Mouse (Mus musculus) intestine, embryonic 16.5 days (tissue): ENCODE measurements at regions not wholly inside any gene's neighbourhood (a gene's known extent, or its start where the extent isn't known, plus 50 kb on each side); places are given as distances from the start of the nearest gene placed in this dataset.
A peak's percentile ranks its signal among the peaks of the same experiment; 100 is the strongest.

Experiments
- ATAC-seq: fragments of 200-750 bp; cut with Nextera tagmentation; 2 replicates; pipeline ENCODE4 v1.8.0; 2017; ENCODE audit warnings: moderate TSS enrichment, moderate library complexity
- H3K27ac ChIP-seq: fragments of 300-500 bp; sonication (generic); 2 replicates; pipeline ENCODE4 v1.5.1; 2014; ENCODE audit warnings: mild to moderate bottlenecking, low read length
- H3K27me3 ChIP-seq: fragments of 300-500 bp; sonication (generic); replicated peaks from 2 replicates; pipeline ENCODE4 v1.6.1; 2014; ENCODE audit warnings: low read length, control low read depth, mixed read lengths; ENCODE audit not compliant: control insufficient read depth, insufficient read depth
- H3K36me3 ChIP-seq: fragments of 300-500 bp; sonication (generic); 2 replicates; pipeline ENCODE4 v1.6.1; 2014; ENCODE audit warnings: low read length, control low read depth; ENCODE audit not compliant: control insufficient read depth, insufficient read depth
- H3K4me1 ChIP-seq: fragments of 300-500 bp; sonication (generic); 2 replicates; pipeline ENCODE4 v1.6.1; 2014; ENCODE audit warnings: low read length, control low read depth, mixed read lengths; ENCODE audit not compliant: control insufficient read depth, insufficient read depth
- H3K4me2 ChIP-seq: fragments of 300-500 bp; sonication (generic); 2 replicates; pipeline ENCODE4 v1.6.1; 2014; ENCODE audit warnings: low read depth, low read length, control low read depth
- H3K4me3 ChIP-seq: fragments of 300-500 bp; sonication (generic); 2 replicates; pipeline ENCODE4 v1.5.1; 2014; ENCODE audit warnings: mild to moderate bottlenecking, low read length
- H3K9ac ChIP-seq: fragments of 300-500 bp; sonication (generic); 2 replicates; pipeline ENCODE4 v1.6.1; 2014; ENCODE audit warnings: low read depth, low read length
- H3K9me3 ChIP-seq: fragments of 300-500 bp; sonication (generic); 2 replicates; pipeline ENCODE4 v1.6.1; 2016; ENCODE audit warnings: low read length, control low read depth; ENCODE audit not compliant: control insufficient read depth
- WGBS: fragments of 180-500 bp; shearing (Covaris S2); extraction: QIAGEN DNeasy Blood & Tissue Kit; methylation state at CpG from one replicate; pipeline ENCODE4 v1.1.7; 2014; 5-methylcytosine and 5-hydroxymethylcytosine counted together

GRCm38 (mm10) chr16:91970461-91970860, 87.6 kb upstream of the Mrps6 start:
- no peaks in the 10 kb centered on the region for H3K27me3 ChIP-seq
- no peak for ATAC-seq
- H3K9ac ChIP-seq: no peak overlapping the region
- H3K27ac ChIP-seq: no peak overlapping the region
- WGBS: 84% methylated on average over 4 of the region's 4 CpGs
- no peaks in the 10 kb centered on the region for H3K36me3 ChIP-seq
- H3K9me3 ChIP-seq: no peaks in the 10 kb centered on the region
- H3K4me2 ChIP-seq: no peak overlapping the region
- H3K4me3 ChIP-seq: no peak overlapping the region
- H3K4me1 ChIP-seq: peaks cover 4% of the 10 kb centered on the region; the same call in 1 of the 2 replicates

GRCm38 (mm10) chr16:91973183-91973582, 84.9 kb upstream of the Mrps6 start:
- no peak overlapping the region for H3K4me2 ChIP-seq
- peak; percentile 79 for ATAC-seq

GRCm38 (mm10) chr16:91976194-91976805, 81.8 kb upstream of the Mrps6 start:
- ATAC-seq: no peak
- Histone ChIP-seq H3K4me2 (no peak overlapping the region), H3K36me3 (no peaks in the 10 kb centered on the region), H3K27me3 (no peaks in the 10 kb centered on the region), H3K4me1 (peaks cover 5% of the 10 kb centered on the region; the same call in 1 of the 2 replicates), H3K9me3 (no peaks in the 10 kb centered on the region), H3K4me3 (no peak overlapping the region), H3K27ac (no peak overlapping the region), H3K9ac (no peak overlapping the region)
- WGBS: 60% methylated on average over 8 of the region's 8 CpGs

More at GRCm38 (mm10) chr16:91973183-91973582, 84.9 kb upstream of the Mrps6 start:
- Histone ChIP-seq H3K4me1 (peaks cover 4% of the 10 kb centered on the region; the same call in 1 of the 2 replicates), H3K36me3 (no peaks in the 10 kb centered on the region), H3K9me3 (no peaks in the 10 kb centered on the region), H3K9ac (no peak overlapping the region), H3K4me3 (no peak overlapping the region), H3K27me3 (no peaks in the 10 kb centered on the region), H3K27ac (no peak overlapping the region)
- 67% methylated on average over 9 of the region's 9 CpGs for WGBS

- Histone ChIP-seq H3K4me2 (no peak overlapping the region), H3K27me3 (no peaks in the 10 kb centered on the region), H3K4me1 (peaks cover 5% of the 10 kb centered on the region; the same call in 1 of the 2 replicates), H3K9me3 (no peaks in the 10 kb centered on the region), H3K9ac (no peak overlapping the region), H3K36me3 (no peaks in the 10 kb centered on the region), H3K27ac (no peak overlapping the region), H3K4me3 (no peak overlapping the region)
- ATAC-seq: no peak
- 35% methylated on average over 4 of the region's 4 CpGs for WGBS
Observed at GRCm38 (mm10) chr16:91978423-91978822, 79.6 kb upstream of the Mrps6 start.

- 0 out of 2 replicates have a peak, but pooled peaks have one; percentile 13 for ATAC-seq
- Histone ChIP-seq H3K27ac (no peak overlapping the region), H3K4me3 (no peak overlapping the region), H3K27me3 (no peaks in the 10 kb centered on the region), H3K4me2 (no peak overlapping the region), H3K36me3 (no peaks in the 10 kb centered on the region), H3K9me3 (no peaks in the 10 kb centered on the region), H3K9ac (no peak overlapping the region), H3K4me1 (peaks cover 5% of the 10 kb centered on the region; the same call in 1 of the 2 replicates)
- 30% methylated on average over 5 of the region's 5 CpGs for WGBS
Observed at GRCm38 (mm10) chr16:91978846-91979245, 79.2 kb upstream of the Mrps6 start.

GRCm38 (mm10) chr16:91980482-91980881, 77.6 kb upstream of the Mrps6 start:
- H3K27ac ChIP-seq: no peak overlapping the region
- H3K4me3 ChIP-seq: no peak overlapping the region
- ATAC-seq: no peak
- H3K4me2 ChIP-seq: no peak overlapping the region
- no peaks in the 10 kb centered on the region for H3K36me3 ChIP-seq
- H3K9me3 ChIP-seq: no peaks in the 10 kb centered on the region
- peaks cover 5% of the 10 kb centered on the region; the same call in 1 of the 2 replicates for H3K4me1 ChIP-seq
- no peak overlapping the region for H3K9ac ChIP-seq
- WGBS: 86% methylated on average over 6 of the region's 6 CpGs
- H3K27me3 ChIP-seq: no peaks in the 10 kb centered on the region

GRCm38 (mm10) chr16:91985211-91985610, 72.9 kb upstream of the Mrps6 start:
- no peaks in the 10 kb centered on the region for H3K36me3 ChIP-seq
- H3K27ac ChIP-seq: no peak overlapping the region
- H3K27me3 ChIP-seq: no peaks in the 10 kb centered on the region
- no peak overlapping the region for H3K4me2 ChIP-seq
- ATAC-seq: no peak
- no peak overlapping the region for H3K9ac ChIP-seq
- H3K4me3 ChIP-seq: no peak overlapping the region
- 92% methylated on average over 12 of the region's 12 CpGs for WGBS
- H3K4me1 ChIP-seq: no peaks in the 10 kb centered on the region
- H3K9me3 ChIP-seq: 0 out of 2 replicates have a peak, but pooled peaks cover 3% of the 10 kb centered on the region

- Histone ChIP-seq H3K27me3 (no peaks in the 10 kb centered on the region), H3K4me1 (no peaks in the 10 kb centered on the region), H3K36me3 (no peaks in the 10 kb centered on the region), H3K4me3 (no peak overlapping the region), H3K9me3 (0 out of 2 replicates have a peak, but pooled peaks cover 3% of the 10 kb centered on the region), H3K4me2 (no peak overlapping the region), H3K9ac (no peak overlapping the region), H3K27ac (no peak overlapping the region)
- ATAC-seq: no peak
- 68% methylated on average over 4 of the region's 4 CpGs for WGBS
Observed at GRCm38 (mm10) chr16:91989332-91989731, 68.7 kb upstream of the Mrps6 start.

- H3K9me3 ChIP-seq: no peaks in the 10 kb centered on the region
- H3K27me3 ChIP-seq: no peaks in the 10 kb centered on the region
- peak overlapping the region; percentile 27; the same call in 1 of the 2 replicates for H3K4me2 ChIP-seq
- ATAC-seq: peak; percentile 89
- WGBS: 15% methylated on average over 13 of the region's 13 CpGs
- peaks cover 8% of the 10 kb centered on the region for H3K4me1 ChIP-seq
- peak overlapping the region; percentile 0; the same call in 1 of the 2 replicates for H3K4me3 ChIP-seq
- no peak overlapping the region for H3K9ac ChIP-seq
- peak overlapping the region; percentile 49 for H3K27ac ChIP-seq
- no peaks in the 10 kb centered on the region for H3K36me3 ChIP-seq
Observed at GRCm38 (mm10) chr16:91995459-91996190, 62.4 kb upstream of the Mrps6 start.
